20 mouse cellular contexts compared by ENCODE assay signal in the genomic region with DNA sequence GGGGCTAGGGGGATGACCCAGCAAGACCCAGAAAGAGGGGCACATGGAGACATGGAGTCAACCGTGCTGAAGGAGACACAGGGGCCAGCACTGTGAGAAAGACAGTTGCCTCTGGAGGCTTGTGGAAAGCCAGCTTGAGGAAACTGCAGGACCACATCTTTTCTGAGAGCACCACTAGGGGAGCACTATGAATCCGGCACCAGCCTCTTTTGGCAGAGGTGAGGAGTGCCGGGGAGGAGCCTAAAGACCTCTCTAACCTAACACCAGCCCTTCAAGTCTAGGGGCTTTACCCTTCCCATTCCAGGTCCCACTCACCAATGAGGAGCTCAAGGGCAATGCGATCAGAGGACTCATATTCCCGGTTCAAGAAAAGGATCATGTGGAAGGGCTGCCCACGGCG. TPM values are rescaled to one million over a fixed set of nuclear protein-coding genes. Genes with fewer than 3 reads are reported as not detected.
A peak's percentile ranks its signal among the peaks of the same experiment; 100 is the strongest.
DNase-seq lines count a peak whose midpoint lies in the region; ATAC-seq lines count a peak whose summit lies in the region.
"Had no signal": no experiment of that assay in that cellular context is flagged by ENCODE, and none has a peak within 500 bp of the region (broad histone marks: within the 10 kb centered on the region; RNA-seq: fewer than 3 reads in every experiment).

No protein-coding gene starts in this region.

- peaks cover 19% of the 10 kb centered on the region for H3K4me1 ChIP-seq in embryonic facial prominence, embryonic 15.5 days
- peaks cover 24% of the 10 kb centered on the region for H3K4me1 ChIP-seq in embryonic facial prominence, embryonic 10.5 days
- H3K4me1 ChIP-seq in limb, embryonic 13.5 days, result peaks cover 12% of the 10 kb centered on the region
- peaks cover 15% of the 10 kb centered on the region for H3K4me1 ChIP-seq in limb, embryonic 10.5 days
- H3K4me1 ChIP-seq in limb, embryonic 15.5 days, result peaks cover 19% of the 10 kb centered on the region
- H3K4me1 ChIP-seq: hindbrain, embryonic 12.5 days had no signal

- DNase-seq in embryonic facial prominence, embryonic 10.5 days (ENCODE audit: low spot score), result no peak
- DNase-seq in limb, embryonic 10.5 days (ENCODE audit: low spot score), result no peak
- DNase-seq in ES-CJ7 (ENCODE audit: low read depth, low spot score), result peak; percentile 75
- DNase-seq in cerebellum, adult 18-20 months, result no peak
- DNase-seq in T-cell, adult 2 months (ENCODE audit: low spot score), result no peak
- DNase-seq: adrenal gland, postnatal 36 days; cerebellum, postnatal 10 days; forebrain, postnatal 0 days; gastrocnemius, postnatal 25 days; kidney, adult 9 months; kidney, postnatal 4 days; lung, adult 18-20 months; right cerebral cortex, postnatal 14 days; thymus, postnatal 36 days had no signal

- peaks cover 10% of the 10 kb centered on the region; the same call in 1 of the 2 replicates for H3K27me3 ChIP-seq in embryonic facial prominence, embryonic 15.5 days
- peaks cover 30% of the 10 kb centered on the region for H3K27me3 ChIP-seq in embryonic facial prominence, embryonic 10.5 days (replicated peaks; ENCODE audit: low read depth, poor library complexity, severe bottlenecking)
- peaks cover 30% of the 10 kb centered on the region for H3K27me3 ChIP-seq in limb, embryonic 13.5 days
- peaks cover 36% of the 10 kb centered on the region for H3K27me3 ChIP-seq in limb, embryonic 10.5 days (ENCODE audit: low read depth, poor library complexity, severe bottlenecking)
- peaks cover 24% of the 10 kb centered on the region for H3K27me3 ChIP-seq in limb, embryonic 15.5 days

- ATAC-seq in embryonic facial prominence, embryonic 15.5 days (ENCODE audit: insufficient number of reproducible peaks, low FRiP score, low TSS enrichment, low read depth), result no peak
- no peak for ATAC-seq in limb, embryonic 13.5 days (ENCODE audit: low FRiP score, low read depth)
- no peak for ATAC-seq in limb, embryonic 15.5 days (ENCODE audit: insufficient number of reproducible peaks, low FRiP score, low TSS enrichment, low read depth)
- ATAC-seq: forebrain, postnatal 0 days had no signal

- WGBS in embryonic facial prominence, embryonic 15.5 days, result 74% methylated on average over 7 of the region's 7 CpGs
- 76% methylated on average over 7 of the region's 7 CpGs for WGBS in embryonic facial prominence, embryonic 10.5 days
- 79% methylated on average over 7 of the region's 7 CpGs for WGBS in limb, embryonic 13.5 days
- 79% methylated on average over 7 of the region's 7 CpGs for WGBS in limb, embryonic 10.5 days
- 80% methylated on average over 7 of the region's 7 CpGs for WGBS in limb, embryonic 15.5 days

- H3K4me3 ChIP-seq in embryonic facial prominence, embryonic 15.5 days (replicated peaks), result 0 out of 2 replicates have a peak overlapping the region, but pooled peaks have one; percentile 7
- H3K4me3 ChIP-seq in embryonic facial prominence, embryonic 10.5 days, result no peak overlapping the region
- H3K4me3 ChIP-seq in limb, embryonic 13.5 days, result no peak overlapping the region
- no peak overlapping the region for H3K4me3 ChIP-seq in limb, embryonic 10.5 days
- peak overlapping the region; percentile 3; the same call in 1 of the 2 replicates for H3K4me3 ChIP-seq in limb, embryonic 15.5 days
- H3K4me3 ChIP-seq: hindbrain, embryonic 12.5 days; left cerebral cortex, adult 2 months; midbrain, embryonic 12.5 days had no signal

- H3K36me3 ChIP-seq in embryonic facial prominence, embryonic 15.5 days, result peaks cover 6% of the 10 kb centered on the region
- peaks cover 7% of the 10 kb centered on the region for H3K36me3 ChIP-seq in embryonic facial prominence, embryonic 10.5 days (replicated peaks)
- peaks cover 10% of the 10 kb centered on the region for H3K36me3 ChIP-seq in limb, embryonic 13.5 days
- peaks cover 7% of the 10 kb centered on the region for H3K36me3 ChIP-seq in limb, embryonic 10.5 days
- peaks cover 4% of the 10 kb centered on the region; the same call in 1 of the 2 replicates for H3K36me3 ChIP-seq in limb, embryonic 15.5 days

- no peak overlapping the region for H3K9ac ChIP-seq in embryonic facial prominence, embryonic 15.5 days
- no peak overlapping the region for H3K9ac ChIP-seq in limb, embryonic 13.5 days
- H3K9ac ChIP-seq in limb, embryonic 15.5 days, result no peak overlapping the region
- H3K9ac ChIP-seq: forebrain, postnatal 0 days; hindbrain, embryonic 12.5 days; midbrain, embryonic 12.5 days had no signal

- H3K9me3 ChIP-seq in embryonic facial prominence, embryonic 15.5 days (replicated peaks), result no peaks in the 10 kb centered on the region
- no peaks in the 10 kb centered on the region for H3K9me3 ChIP-seq in embryonic facial prominence, embryonic 10.5 days
- H3K9me3 ChIP-seq in limb, embryonic 13.5 days, result no peaks in the 10 kb centered on the region
- no peaks in the 10 kb centered on the region for H3K9me3 ChIP-seq in limb, embryonic 10.5 days (replicated peaks)
- H3K9me3 ChIP-seq in limb, embryonic 15.5 days, result no peaks in the 10 kb centered on the region
- H3K9me3 ChIP-seq: hindbrain, embryonic 12.5 days; midbrain, embryonic 12.5 days had no signal

- H3K4me2 ChIP-seq in embryonic facial prominence, embryonic 15.5 days (replicated peaks), result no peak overlapping the region
- H3K4me2 ChIP-seq in limb, embryonic 13.5 days (replicated peaks), result 0 out of 2 replicates have a peak overlapping the region, but pooled peaks have one; percentile 28
- no peak overlapping the region for H3K4me2 ChIP-seq in limb, embryonic 15.5 days
- H3K4me2 ChIP-seq: hindbrain, embryonic 12.5 days; midbrain, embryonic 12.5 days had no signal

- H3K27ac ChIP-seq in embryonic facial prominence, embryonic 15.5 days (replicated peaks), result no peak overlapping the region
- no peak overlapping the region for H3K27ac ChIP-seq in embryonic facial prominence, embryonic 10.5 days (replicated peaks)
- no peak overlapping the region for H3K27ac ChIP-seq in limb, embryonic 13.5 days
- no peak overlapping the region for H3K27ac ChIP-seq in limb, embryonic 10.5 days
- H3K27ac ChIP-seq in limb, embryonic 15.5 days, result no peak overlapping the region
- H3K27ac ChIP-seq: hindbrain, embryonic 12.5 days; left cerebral cortex, adult 2 months; midbrain, embryonic 12.5 days had no signal

RNA-seq across cellular contexts. Expression of gene Tgm1, which starts 1.9 kb away (rescaled TPM):
- polyA plus RNA-seq in embryonic facial prominence, embryonic 15.5 days (2015; fragmentation: Nextera tagmentation; extraction: Ambion mirVana), result 27.3 and 28.0 TPM in 2 replicates
- polyA plus RNA-seq in embryonic facial prominence, embryonic 10.5 days (2016; fragmentation: Nextera tagmentation; extraction: Ambion mirVana), result 0.70 and 0.90 TPM in 2 replicates
- 5.0 and 5.7 TPM in 2 replicates for polyA plus RNA-seq in limb, embryonic 13.5 days (2015; fragmentation: Nextera tagmentation; extraction: Ambion mirVana)
- 1.5 and 1.9 TPM in 2 replicates for polyA plus RNA-seq in limb, embryonic 10.5 days (2016; fragmentation: Nextera tagmentation; extraction: Ambion mirVana)
- polyA plus RNA-seq in limb, embryonic 15.5 days (2015; fragmentation: Nextera tagmentation; extraction: Ambion mirVana), result 47.8 and 48.0 TPM in 2 replicates

RNA-seq across cellular contexts. Expression of gene Rabggta, which starts 10.3 kb away (rescaled TPM):
- polyA plus RNA-seq in embryonic facial prominence, embryonic 15.5 days (2015; fragmentation: Nextera tagmentation; extraction: Ambion mirVana), result 30.3 and 33.8 TPM in 2 replicates
- polyA plus RNA-seq in embryonic facial prominence, embryonic 10.5 days (2016; fragmentation: Nextera tagmentation; extraction: Ambion mirVana), result 29.7 and 35.3 TPM in 2 replicates
- polyA plus RNA-seq in limb, embryonic 13.5 days (2015; fragmentation: Nextera tagmentation; extraction: Ambion mirVana), result 24.8 and 26.2 TPM in 2 replicates
- 27.3 and 29.7 TPM in 2 replicates for polyA plus RNA-seq in limb, embryonic 10.5 days (2016; fragmentation: Nextera tagmentation; extraction: Ambion mirVana)
- 29.4 and 31.3 TPM in 2 replicates for polyA plus RNA-seq in limb, embryonic 15.5 days (2015; fragmentation: Nextera tagmentation; extraction: Ambion mirVana)

RNA-seq across cellular contexts. Expression of gene Tinf2, which starts 30.2 kb away (rescaled TPM):
- polyA plus RNA-seq in embryonic facial prominence, embryonic 15.5 days (2015; fragmentation: Nextera tagmentation; extraction: Ambion mirVana), result 34.0 and 38.0 TPM in 2 replicates
- 65.8 and 69.2 TPM in 2 replicates for polyA plus RNA-seq in embryonic facial prominence, embryonic 10.5 days (2016; fragmentation: Nextera tagmentation; extraction: Ambion mirVana)
- 43.4 and 44.0 TPM in 2 replicates for polyA plus RNA-seq in limb, embryonic 13.5 days (2015; fragmentation: Nextera tagmentation; extraction: Ambion mirVana)
- polyA plus RNA-seq in limb, embryonic 10.5 days (2016; fragmentation: Nextera tagmentation; extraction: Ambion mirVana), result 66.2 and 77.9 TPM in 2 replicates
- polyA plus RNA-seq in limb, embryonic 15.5 days (2015; fragmentation: Nextera tagmentation; extraction: Ambion mirVana), result 31.5 and 33.3 TPM in 2 replicates

RNA-seq across cellular contexts. Expression of gene Dhrs1, which starts 33.7 kb away (rescaled TPM):
- 87.3 and 90.0 TPM in 2 replicates for polyA plus RNA-seq in embryonic facial prominence, embryonic 15.5 days (2015; fragmentation: Nextera tagmentation; extraction: Ambion mirVana)
- 57.4 and 69.6 TPM in 2 replicates for polyA plus RNA-seq in embryonic facial prominence, embryonic 10.5 days (2016; fragmentation: Nextera tagmentation; extraction: Ambion mirVana)
- polyA plus RNA-seq in limb, embryonic 13.5 days (2015; fragmentation: Nextera tagmentation; extraction: Ambion mirVana), result 78.1 and 89.9 TPM in 2 replicates
- 65.2 and 67.4 TPM in 2 replicates for polyA plus RNA-seq in limb, embryonic 10.5 days (2016; fragmentation: Nextera tagmentation; extraction: Ambion mirVana)
- 83.3 and 93.4 TPM in 2 replicates for polyA plus RNA-seq in limb, embryonic 15.5 days (2015; fragmentation: Nextera tagmentation; extraction: Ambion mirVana)

RNA-seq across cellular contexts. Expression of gene Nop9, which starts 33.7 kb away (rescaled TPM):
- 37.3 and 39.0 TPM in 2 replicates for polyA plus RNA-seq in embryonic facial prominence, embryonic 15.5 days (2015; fragmentation: Nextera tagmentation; extraction: Ambion mirVana)
- polyA plus RNA-seq in embryonic facial prominence, embryonic 10.5 days (2016; fragmentation: Nextera tagmentation; extraction: Ambion mirVana), result 59.1 and 64.5 TPM in 2 replicates
- polyA plus RNA-seq in limb, embryonic 13.5 days (2015; fragmentation: Nextera tagmentation; extraction: Ambion mirVana), result 41.8 and 42.8 TPM in 2 replicates
- polyA plus RNA-seq in limb, embryonic 10.5 days (2016; fragmentation: Nextera tagmentation; extraction: Ambion mirVana), result 68.7 and 71.4 TPM in 2 replicates
- polyA plus RNA-seq in limb, embryonic 15.5 days (2015; fragmentation: Nextera tagmentation; extraction: Ambion mirVana), result 27.9 and 31.9 TPM in 2 replicates

Comparison
In these comparisons a context has a peak if more than half of its experiments do, and no peak if none do; other contexts are left out.
1. H3K4me3 ChIP-seq: peak in embryonic facial prominence, embryonic 15.5 days (single experiment) and limb, embryonic 15.5 days (single experiment); none in embryonic facial prominence, embryonic 10.5 days (single experiment), limb, embryonic 13.5 days (single experiment) and limb, embryonic 10.5 days (single experiment).